Mouse (Mus musculus): ENCODE measurements around the gene A830031A19Rik.

Gene A830031A19Rik

DNA sequence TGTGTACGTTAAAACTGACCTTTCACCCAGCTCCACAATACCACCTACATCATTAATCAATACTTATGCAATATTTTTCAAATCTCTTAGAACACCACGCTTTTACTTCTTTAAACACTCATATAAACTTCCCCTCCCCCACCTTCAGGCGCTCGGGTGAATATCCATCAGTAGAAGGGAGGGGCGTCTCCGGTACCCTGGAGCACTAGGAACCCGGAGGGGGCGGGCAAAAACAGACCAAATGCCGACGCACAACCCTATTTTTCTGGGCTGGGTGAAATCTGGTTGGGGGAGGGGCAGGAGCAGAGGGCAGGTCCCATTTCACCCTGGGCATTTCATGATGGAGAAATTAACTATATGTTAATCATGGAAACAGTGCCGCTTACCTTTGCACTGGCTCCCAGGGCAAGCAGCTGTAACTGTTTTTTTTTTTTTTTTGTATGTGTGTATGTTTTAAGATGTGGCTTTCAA lies at the start of gene A830031A19Rik:
TSS of gene A830031A19Rik (minus strand) at position 421 of the 471 bp plus-strand sequence.
- in situ Hi-C loops (cut with MboI, MseI), result no loop called here

DNA sequence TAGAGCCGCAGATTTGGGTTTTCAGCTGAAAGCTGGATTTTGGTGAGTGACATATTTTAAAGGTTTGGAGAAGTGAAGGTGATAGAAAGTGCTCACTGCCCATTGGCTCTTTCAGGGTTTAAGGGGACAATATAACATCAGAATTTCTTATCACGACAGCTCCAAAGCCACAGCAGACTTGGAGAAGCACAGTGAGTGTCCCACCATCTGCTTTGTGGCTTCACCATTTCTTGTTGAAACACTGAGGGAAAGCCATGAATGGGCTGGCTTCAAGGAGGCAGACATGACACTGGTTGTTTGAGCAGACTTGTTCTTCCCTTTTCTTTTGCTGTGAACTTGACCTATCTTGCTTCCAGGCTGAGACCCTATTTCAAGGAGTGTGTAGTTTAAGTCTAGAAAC lies 49.1 kb upstream of the A830031A19Rik start:
- in situ Hi-C loops (cut with MboI, MseI), result no loop called here

DNA sequence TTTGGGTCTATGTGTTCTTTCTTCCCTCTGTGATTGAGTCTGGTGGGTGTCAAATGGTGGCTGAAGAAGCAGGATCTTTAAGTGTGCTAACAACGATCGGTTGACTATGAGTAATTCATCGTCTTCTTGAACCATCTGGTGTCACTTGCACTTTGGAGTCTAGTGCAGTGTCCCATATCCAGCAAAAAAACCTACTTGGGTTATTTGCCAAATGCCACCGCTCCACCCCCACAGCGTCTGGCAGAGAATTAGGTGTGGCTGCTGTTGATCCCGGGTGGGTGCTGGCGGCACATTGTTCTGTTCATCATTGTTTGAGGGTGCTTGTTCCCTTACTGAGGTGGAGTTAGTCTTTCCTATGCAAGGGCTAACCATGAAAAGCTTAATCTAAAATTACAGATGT lies 48.0 kb upstream of the A830031A19Rik start:
- in situ Hi-C loops (cut with MboI, MseI), result no loop called here

DNA sequence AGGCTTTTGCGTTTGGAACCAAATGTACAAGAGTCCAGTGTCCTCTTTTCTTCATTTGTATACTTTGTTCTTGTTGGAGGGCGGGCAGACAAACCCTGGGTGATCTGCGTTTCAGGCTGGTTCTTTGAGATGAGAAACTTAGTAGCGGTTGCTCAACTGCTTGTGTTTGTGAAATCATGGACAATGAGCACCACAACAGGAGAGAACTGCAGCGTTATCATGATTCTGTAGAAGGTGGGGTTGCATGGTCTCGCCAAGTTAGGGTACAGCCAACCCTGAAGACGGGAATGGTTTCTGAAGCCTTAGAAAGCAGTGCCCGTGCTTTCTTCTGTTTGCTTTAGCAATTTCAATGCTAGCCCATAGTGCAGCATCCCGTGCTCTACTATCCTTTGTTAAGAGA lies 46.3 kb upstream of the A830031A19Rik start:
- in situ Hi-C loops (cut with MboI, MseI), result no loop called here

DNA sequence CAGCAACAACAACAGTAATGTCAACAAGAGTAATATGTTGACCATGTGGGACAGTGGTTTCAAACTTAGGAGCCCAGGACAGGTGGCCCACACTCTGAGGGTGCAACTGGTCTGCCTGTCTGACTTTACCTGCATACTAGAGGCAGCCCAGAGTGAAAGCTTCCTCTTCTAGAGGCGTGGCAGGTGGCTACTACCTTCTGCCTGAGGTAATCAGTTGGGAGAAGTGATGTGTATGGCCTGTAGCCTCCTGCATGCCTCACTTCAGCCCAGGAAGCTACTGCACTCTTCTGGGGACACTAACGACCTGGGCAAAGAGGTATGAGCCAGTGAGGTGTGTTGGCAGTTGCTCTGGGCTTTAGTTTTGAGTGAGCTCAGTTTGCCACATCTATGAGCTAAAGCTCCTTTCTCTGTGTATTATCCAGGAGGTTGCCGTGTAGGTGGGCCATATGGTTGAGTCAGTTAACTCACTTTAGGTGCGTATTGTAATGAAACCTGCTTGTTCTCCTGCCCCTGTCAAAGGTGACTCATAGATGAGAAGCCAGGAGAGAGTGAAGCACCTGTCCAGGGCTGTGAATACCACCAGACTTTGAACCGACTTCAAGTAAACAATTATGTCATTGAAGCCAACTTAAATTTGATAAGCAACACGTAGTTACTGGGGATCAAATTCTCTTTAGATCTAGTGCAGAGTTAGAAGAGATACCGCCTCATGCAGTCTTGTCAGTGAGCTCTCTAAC lies 41.9 kb upstream of the A830031A19Rik start:
- in situ Hi-C loops (cut with MboI, MseI), result no loop called here

DNA sequence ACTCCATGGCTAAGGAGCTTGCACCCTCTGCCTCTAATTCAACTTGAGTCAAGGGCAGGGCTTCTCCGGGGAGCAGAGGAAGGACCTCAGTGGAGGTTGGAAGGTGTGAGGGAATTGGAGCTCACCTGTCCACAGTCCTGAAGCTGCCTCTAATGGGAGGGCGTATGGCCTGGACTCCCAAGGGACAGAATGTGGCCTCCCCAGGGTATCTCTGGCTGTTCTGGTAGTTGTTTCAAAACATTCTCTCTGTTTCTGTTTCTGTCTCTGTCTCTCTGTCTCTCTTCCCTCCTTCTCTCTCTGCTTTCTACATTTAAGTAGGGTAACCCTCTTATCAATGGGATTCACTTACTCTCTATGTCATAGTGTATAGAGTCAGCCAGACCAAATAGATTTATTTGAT lies 41.2 kb upstream of the A830031A19Rik start:
- in situ Hi-C loops (cut with MboI, MseI), result no loop called here

DNA sequence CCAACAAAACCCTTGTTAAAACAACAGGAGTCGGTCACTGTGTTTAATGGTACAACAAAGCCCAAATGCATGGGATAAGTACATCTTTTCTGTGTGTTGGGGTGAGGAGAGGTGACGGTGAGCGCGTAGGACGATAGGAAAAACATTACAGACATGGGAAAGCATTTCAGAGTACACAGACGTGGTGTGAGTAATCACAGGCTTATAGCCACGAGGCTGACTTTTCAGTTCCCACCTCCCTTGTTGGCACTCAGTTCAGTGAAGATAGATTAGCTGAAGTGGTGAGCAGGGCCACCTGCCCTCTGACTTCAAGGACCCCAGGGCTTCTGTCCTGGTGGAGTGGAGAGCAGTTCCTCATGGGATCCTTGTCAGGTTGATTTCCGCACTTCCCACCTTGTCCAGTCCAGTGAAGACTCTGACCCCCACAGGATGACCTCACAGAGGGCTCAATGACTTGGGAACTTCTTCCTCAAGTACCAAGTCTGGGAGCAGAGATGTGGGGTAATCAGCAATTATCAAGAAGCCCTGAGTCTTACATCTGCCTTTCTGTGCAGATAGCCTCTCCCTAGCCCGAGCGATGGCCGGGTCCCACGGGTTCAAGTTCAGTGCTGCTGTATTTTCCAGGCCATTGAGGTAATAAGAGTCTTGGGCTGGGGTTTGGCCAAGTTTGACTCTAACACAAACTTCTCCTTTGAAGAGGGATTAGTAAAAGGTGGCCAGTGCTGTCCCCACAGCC lies 40.3 kb upstream of the A830031A19Rik start:
- in situ Hi-C loops (cut with MboI, MseI), result no loop called here

DNA sequence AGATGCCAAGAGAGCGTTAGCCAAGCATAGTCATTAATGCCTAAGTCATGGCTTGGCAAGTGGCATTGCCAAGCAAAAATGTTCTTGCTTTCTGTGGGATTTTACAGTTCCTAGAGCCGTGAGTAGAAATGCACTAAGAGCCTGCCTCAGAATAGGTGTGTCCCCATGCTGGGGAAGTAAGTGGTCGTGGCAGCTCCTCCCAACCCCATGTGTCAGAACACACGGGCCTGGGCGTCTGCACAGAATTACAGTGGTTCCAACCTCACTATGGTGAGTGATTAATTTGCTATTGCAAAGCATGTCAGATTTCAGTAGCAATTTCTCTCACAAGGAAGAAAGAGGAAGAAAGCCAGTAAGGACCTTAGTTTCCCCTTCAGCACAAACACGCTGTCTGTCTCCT lies 36.9 kb upstream of the A830031A19Rik start:
- in situ Hi-C loops (cut with MboI, MseI), result no loop called here

DNA sequence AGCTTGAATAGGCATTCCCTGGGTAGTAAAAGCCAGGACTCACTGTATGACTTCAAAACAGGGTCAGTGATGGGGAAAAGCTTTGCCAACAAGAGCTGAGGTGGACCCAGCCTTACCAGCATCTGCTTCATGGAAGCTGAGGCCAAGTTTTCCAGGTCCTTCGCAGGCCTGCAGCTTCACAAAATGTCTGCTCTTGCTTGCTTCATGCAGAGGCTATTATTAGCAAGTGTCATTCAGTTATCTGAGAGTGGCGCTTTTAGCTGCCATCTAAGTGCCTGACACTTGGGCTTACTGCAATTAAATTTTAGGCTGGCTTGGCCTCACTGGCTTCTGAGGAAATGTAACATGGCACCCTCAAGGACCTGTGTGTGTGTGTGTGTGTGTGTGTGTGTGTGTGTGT lies 35.3 kb upstream of the A830031A19Rik start:
- in situ Hi-C loops (cut with MboI, MseI), result no loop called here

DNA sequence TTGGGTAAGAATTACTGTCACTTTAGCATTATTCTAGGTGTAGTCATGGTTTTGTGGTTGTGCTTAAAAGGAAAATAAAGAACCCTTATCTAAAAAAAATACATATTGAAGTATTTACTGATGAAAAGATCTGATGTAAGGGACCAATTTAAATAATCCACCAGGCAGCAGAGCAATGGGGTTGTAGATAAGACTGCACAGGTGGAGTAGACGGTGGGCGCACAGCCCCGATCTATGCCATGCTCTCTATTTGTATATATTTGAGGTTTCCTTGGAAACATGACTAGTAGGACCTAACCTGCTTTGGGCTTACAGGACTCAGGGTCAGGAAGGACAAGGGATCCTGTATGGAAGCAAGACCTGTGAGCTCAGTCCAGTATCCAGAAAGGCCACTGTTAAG lies 34.5 kb upstream of the A830031A19Rik start:
- in situ Hi-C loops (cut with MboI, MseI), result loop anchor here in 1 of 2 experiments (10.0 kb wide), 1 partner anchor 1745 kb away; no protein-coding TSS in a partner anchor

DNA sequence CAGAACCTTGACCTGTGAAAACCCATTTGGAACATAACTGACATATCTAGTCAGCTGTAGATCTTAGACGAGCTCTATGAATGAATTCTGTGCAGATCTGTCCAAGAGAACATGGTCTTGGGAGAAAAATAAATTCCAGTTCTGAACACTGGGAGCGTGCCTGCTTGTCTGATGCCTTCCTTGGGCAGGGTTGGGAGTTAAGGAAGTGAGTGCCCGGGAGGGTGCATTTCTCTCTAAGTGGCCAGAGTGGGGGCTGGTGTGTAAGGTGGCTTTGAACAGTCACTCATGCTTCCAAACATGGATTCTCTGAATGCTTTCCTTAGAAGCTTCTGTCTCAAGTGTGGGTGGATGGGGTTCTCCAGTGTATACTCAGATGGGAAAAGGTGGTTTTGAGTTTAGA lies 34.1 kb upstream of the A830031A19Rik start:
- in situ Hi-C loops (cut with MboI, MseI), result loop anchor here in 1 of 2 experiments (10.0 kb wide), 1 partner anchor 1744 kb away; no protein-coding TSS in a partner anchor

DNA sequence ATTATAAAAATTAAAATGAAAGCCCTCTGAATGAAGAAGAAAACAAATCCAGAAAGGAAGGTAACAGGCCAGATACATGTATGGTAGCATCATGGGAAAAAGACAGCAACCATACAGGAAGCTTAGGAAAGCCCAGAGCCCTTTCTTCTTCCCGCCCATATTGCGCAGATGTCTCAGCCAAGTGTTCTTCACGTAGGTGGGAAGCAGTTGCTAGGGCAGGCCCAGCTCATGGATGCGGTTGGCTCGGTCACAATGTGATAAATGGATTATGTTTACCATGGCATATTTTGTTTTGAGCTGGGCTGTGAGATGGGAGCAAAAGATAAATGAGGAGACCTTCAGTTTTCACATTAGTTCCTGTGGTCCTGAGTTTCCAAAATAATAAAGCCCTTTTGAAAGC lies 32.6 kb upstream of the A830031A19Rik start:
- in situ Hi-C loops (cut with MboI, MseI), result loop anchor here in 1 of 2 experiments (10.0 kb wide), 1 partner anchor 1743 kb away; no protein-coding TSS in a partner anchor

DNA sequence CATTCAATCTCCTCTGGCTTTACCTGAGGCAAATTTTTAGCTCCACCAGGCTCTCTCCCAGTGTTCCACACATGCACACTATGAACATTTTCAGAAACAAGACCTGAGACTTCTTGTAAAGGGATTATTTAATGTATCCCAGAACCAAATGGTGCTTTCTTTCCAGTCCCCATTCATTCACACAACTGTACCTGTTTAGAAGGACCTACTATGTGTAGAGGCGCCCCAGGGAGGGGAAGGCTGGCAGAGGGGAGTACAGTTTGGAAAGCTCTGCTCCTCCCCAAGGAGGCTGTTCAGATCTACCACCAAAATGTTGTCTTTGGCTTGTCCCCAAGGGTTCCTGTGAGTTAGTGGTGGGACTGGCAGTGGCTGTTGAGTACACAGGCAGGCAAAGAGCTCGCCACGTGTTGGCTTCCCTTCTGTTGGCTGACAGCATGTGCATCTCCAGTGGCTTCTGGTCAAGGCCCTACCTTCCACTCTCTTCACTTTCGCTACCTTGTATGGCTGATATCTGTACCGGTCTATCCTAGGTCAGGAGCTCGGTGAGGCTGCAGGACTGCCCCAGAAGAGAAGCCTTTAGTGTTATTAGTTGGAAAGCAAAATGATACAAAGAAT lies 28.4 kb upstream of the A830031A19Rik start:
- in situ Hi-C loops (cut with MboI, MseI), result loop anchor here in 1 of 2 experiments (10.0 kb wide), 1 partner anchor 1738 kb away; no protein-coding TSS in a partner anchor

DNA sequence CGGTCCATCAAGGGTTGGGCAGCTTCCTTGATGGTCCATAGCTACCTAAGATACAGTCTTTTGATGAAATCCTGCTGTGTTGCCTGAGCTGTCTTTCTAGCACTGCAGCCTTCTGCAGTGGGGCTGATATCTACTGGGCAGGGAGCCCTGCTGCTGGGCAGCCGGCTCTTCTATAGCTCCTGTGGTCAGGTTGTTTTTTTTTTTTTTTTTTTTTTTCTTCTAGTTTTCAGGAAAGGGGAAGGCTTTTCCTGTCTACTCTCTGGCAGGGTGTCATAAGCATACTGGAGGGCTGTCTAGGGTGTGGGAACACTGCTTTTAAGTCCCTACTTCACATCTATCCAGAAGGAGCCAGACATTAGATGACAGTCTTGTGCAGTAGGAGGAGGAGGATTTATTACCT lies 27.5 kb upstream of the A830031A19Rik start:
- in situ Hi-C loops (cut with MboI, MseI), result loop anchor here in 1 of 2 experiments (10.0 kb wide), 1 partner anchor 1738 kb away; no protein-coding TSS in a partner anchor

DNA sequence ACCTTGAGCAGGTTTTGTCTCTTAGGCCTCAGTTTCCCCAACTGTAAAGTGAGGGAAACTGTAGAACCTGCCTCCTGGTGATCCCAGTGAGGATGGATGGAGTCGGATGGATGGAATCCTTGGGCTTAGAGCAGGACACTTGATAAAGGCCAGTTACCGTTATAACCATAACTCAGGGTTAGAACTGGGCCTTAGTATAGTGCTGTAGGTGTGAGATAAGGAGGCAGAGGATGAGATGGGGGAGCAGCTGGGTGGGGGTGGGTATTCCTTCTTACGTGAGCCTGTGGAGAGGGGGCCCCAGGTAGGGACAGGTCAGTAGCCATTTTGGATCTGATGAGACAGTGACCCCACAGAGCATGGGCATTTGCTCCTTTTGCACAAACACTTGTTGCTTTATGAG lies 26.8 kb upstream of the A830031A19Rik start:
- in situ Hi-C loops (cut with MboI, MseI), result loop anchor here in 1 of 2 experiments (10.0 kb wide), 1 partner anchor 1737 kb away; no protein-coding TSS in a partner anchor

DNA sequence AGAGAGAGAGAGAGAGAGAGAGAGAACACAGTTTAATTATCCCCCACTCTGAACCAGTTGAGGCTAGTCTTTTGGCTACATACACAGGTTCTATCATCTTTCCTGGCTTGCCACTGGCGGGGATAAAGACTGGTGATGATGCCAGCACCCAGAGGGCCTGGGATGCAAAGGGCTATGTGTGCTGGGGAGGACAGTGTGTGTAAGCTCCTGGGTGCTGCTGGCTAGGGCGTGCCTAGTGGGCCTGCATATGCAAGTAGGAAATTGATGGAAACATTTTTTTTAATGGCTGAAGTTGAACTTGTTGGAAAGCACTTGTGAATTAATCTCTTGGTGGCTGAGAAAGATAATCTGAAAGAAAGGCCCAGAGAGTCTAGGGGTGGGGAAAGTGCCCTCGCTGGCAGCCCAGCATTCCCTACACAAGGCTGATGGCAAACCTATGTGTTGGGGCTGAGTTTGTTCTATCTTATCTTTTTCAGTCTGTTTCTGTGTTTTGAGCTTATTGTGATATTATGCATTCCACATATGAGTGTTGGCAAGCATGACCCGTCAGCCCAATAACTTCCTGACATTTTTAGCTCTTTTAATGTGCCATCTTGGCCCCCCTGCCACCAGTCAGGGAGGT lies 25.7 kb upstream of the A830031A19Rik start:
- in situ Hi-C loops (cut with MboI, MseI), result loop anchor here in 1 of 2 experiments (10.0 kb wide), 1 partner anchor 1736 kb away; no protein-coding TSS in a partner anchor

DNA sequence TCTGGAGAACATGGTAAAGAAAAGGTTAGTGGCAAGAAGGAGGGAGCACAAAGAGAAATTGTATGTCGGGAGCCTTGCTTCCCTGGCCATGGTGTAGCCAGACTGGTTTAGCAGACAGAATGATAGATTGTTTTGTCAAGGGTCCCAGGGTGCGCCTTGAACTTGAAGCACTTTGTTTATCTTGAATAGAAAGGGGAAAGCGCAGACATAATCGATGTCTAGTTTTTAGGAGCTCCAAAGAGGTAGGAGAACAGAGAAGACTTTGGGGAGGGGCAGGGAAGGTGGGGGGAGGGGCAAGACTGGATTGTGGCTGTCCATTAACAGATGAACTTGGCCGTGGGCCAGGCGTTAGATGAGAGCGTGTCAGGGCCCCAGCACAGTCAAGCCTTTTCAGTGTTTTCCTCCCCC lies 25.0 kb upstream of the A830031A19Rik start:
- in situ Hi-C loops (cut with MboI, MseI), result loop anchor here in 1 of 2 experiments (10.0 kb wide), 1 partner anchor 1735 kb away; no protein-coding TSS in a partner anchor

DNA sequence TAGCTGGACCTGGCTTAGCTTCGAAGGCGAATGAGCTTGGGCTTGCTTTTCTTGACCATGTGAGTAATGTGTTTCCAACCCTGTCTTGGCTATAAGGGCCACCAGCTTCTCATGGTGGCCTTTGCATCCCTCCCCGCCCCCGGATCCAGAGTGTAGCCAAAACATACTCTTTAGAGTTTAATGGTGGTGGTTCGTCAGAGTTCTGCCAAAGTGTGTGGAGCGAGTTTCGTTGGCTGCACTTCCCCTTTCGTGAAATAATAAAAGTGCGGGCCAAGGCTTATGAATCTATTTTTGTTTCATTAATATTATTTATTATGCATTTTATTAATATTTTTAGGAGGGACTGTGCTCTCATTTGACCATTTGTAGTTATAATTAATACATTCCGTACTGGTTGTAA lies 24.4 kb upstream of the A830031A19Rik start:
- in situ Hi-C loops (cut with MboI, MseI), result no loop called here

DNA sequence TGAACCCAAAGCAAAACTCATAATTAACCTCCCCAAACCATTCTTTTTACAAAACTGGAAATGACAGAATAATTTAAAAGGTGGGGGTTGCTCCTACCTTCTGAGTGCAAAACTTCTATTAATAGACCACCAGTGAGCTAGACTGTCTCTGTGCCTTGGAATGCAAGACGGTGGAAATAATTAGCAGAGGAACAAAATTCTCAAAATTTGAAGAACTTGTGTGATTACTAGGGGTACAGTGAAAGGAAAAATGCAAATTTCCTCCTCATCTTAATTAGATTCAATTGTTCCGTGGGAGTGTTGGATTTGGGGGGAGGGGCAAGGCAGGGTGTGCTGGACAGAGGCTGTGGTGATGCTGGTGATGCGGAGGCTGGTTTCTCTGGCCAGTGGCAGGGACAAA lies 23.8 kb upstream of the A830031A19Rik start:
- in situ Hi-C loops (cut with MboI, MseI), result no loop called here

DNA sequence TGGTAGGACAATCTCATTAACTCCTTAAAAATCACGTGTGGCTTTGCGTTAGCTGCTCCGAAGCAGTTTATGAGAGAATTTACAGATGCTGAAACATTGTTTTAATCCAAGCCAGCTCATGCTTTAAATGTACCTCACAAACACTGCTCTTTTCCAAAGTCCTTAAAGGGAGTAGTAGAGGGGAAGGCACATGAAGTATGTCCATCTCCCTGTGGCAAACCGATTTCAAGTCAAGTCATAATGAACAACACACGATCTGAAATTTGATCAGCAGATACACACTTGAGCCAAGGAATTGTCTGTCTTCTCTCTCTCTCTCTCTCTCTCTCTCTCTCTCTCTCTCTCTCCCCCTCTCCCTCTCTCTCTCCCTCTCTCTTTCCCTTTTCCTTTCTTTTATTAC lies 23.2 kb upstream of the A830031A19Rik start:
- in situ Hi-C loops (cut with MboI, MseI), result no loop called here

DNA sequence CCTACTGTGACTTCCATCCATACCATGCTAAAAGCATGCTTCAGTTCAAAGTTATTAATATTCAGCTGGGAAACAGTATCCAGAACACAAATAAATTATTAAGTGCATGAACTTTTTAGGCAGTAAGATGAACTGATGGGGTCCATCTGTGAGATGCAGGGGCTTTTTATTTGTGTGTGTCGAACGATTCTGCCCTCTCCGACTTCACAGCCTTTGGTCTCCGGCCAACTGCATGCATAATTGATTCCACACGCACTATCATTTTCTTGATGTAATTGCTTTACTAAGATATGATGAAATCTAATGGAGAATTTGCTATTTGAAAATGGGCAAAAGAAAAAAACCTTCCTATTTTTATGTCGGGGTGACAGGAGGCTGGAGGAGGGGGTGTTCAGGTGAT lies 22.2 kb upstream of the A830031A19Rik start:
- in situ Hi-C loops (cut with MboI, MseI), result no loop called here

Measured in T-helper 17 cell (primary cell).